Mouse (Mus musculus): ENCODE results near the gene Ebf3.

GRCm38 (mm10) chr7:137308061-137309060 lies 5.9 kb downstream of the Ebf3 start:
- TF ChIP-seq CTCF (IDR thresholded peaks at IDR 0.05) (peak; percentile 50), POLR2A (IDR thresholded peaks at IDR 0.05; ENCODE audit: insufficient read depth, low read depth, low read length) (no peak)

Data from heart, adult 2 months (tissue).